Mouse (Mus musculus): ENCODE data around the gene Nmb.
A peak's percentile ranks its signal among the peaks of the same experiment; 100 is the strongest.

Nmb gene

GRCm38 (mm10) chr7:80860227-80860626 lies 44.6 kb downstream of the Nmb start:
- DNase-seq (ENCODE audit: low spot score in 2 of 2) = peak in 1 of 2 experiments; percentile 49

- DNase-seq (ENCODE audit: low spot score in 2 of 2) = peak; percentile 50 to 70
Observed at GRCm38 (mm10) chr7:80857181-80857580, 47.7 kb downstream of the Nmb start.

- no peak for DNase-seq (ENCODE audit: low spot score in 2 of 2)
Observed at GRCm38 (mm10) chr7:80855316-80855715, 49.6 kb downstream of the Nmb start.

- DNase-seq (ENCODE audit: low spot score in 2 of 2) = no peak
Observed at GRCm38 (mm10) chr7:80853218-80853617, 51.7 kb downstream of the Nmb start.
